Mouse (Mus musculus): ENCODE results near the gene Limd2.

Limd2 gene

DNA sequence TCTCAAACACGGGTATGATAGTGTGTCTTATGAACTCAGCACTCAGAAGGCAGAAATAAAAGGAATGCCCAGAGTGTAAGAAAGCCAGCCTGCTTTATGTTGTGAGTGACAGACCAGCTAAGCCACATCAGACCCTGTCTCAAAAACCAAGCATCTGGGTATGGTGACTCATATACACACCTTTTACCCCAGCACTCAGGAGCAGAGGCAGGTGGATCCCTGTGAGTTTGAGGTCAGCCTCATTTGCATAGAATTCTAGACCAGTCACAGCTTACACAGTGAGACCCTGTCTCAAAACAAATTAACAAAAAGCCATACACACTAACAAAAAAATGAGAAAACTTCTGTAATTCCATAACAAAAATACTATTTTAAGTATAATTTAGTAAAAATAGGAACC lies 34.8 kb downstream of the Limd2 start:
- no peak for DNase-seq (ENCODE audit: low spot score)

GRCm38 (mm10) chr11:106124784-106125183 lies 35.9 kb downstream of the Limd2 start:
- no peak for DNase-seq (ENCODE audit: low spot score)

GRCm38 (mm10) chr11:106122736-106123135 lies 37.9 kb downstream of the Limd2 start:
- no peak for DNase-seq (ENCODE audit: low spot score)

DNA sequence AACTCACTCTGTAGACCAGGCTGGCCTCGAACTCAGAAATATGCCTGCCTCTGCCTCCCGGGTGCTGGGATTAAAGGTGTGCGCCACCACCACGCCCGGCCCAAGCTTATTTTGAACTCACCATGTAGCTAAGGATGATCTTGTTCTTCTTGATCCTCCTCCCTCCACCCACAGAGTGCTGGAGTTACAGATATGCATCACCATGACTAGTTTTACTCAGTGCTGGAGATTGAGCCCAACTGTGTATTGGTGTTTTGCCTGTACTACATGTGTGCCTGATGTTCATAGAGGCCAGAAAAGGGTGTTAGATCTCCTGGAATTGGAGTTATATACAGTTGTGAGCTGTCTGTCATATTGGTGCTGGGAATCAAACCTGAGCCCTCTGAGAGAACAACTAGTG lies 38.4 kb downstream of the Limd2 start:
- no peak for DNase-seq (ENCODE audit: low spot score)

GRCm38 (mm10) chr11:106111688-106112087 lies 49.0 kb downstream of the Limd2 start:
- no peak for DNase-seq (ENCODE audit: low spot score)

Data from left cerebral cortex, adult 11 months (tissue).